Mouse (Mus musculus) kidney, adult 2 months (tissue): ENCODE measurements around the gene Eri3.

Experiments
- CTCF ChIP-seq: fragments of 200-500 bp; conservative IDR thresholded peaks from 2 replicates; pipeline ENCODE4 v1.5.1; 2011; ENCODE audit warnings: low read depth, mild to moderate bottlenecking, control low read depth, low read length, moderate library complexity, mixed read lengths; ENCODE audit not compliant: insufficient read depth, insufficient read length
- POLR2A ChIP-seq: fragments of 200-500 bp; IDR thresholded peaks from one replicate; pipeline ENCODE4 v1.6.1; 2011; ENCODE audit warnings: low read depth, low read length, control low read depth

DNA sequence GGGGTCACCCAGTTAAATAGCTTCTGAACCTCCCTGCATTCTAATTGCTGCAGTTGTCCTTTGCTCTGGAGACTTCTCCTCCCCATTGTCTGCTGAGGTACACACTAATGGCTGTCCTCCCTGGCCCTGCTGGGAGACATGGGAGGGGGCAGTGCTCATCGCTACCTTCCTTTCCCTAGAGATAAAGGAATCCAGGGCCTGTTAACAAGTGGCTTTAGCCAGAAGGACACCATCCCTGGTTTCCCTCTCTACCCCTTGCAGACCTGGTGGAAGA is 55.7 kb downstream of the Eri3 start:
- TF ChIP-seq CTCF (no peak), POLR2A (no peak)
